Mouse (Mus musculus) urinary bladder, postnatal 0 days (tissue): Measurements from ENCODE around the gene Olfr284. TPM values are rescaled to one million over a fixed set of nuclear protein-coding genes. Genes with fewer than 3 reads are reported as not detected.

Source experiments
- polyA plus RNA-seq: library from polyadenylated mRNA; unstranded; fragments of >200 nt; fragmentation: Nextera tagmentation; extraction: Ambion mirVana; gene quantifications from 2 replicates; pipeline ENCODE4 v1.2.1, GENCODE M21; 2015

Gene Olfr284
- polyA plus RNA-seq = not detected in 2 replicates

DNA sequence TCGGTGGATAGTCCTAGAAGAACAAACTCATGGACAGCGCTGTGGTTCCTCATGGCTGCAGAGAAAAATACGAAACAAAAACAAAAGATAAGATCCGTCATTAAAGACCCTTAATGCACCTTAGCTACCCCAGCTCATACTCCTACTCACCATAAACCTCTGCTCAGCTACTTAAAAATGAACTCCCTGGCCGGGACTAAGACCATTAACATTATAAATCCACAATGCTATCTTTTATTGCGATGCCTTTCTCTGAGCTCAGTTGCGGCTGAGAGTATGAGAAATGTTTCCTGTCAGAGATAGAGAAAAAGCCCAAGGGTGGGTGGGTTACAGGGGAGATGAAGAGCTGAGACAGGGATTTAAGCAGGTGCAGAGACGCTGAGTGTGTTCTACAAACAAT is at the start of gene Olfr284:
Gene Olfr284, minus strand, starts transcription at position 101 of the 400 bp plus-strand sequence.

DNA sequence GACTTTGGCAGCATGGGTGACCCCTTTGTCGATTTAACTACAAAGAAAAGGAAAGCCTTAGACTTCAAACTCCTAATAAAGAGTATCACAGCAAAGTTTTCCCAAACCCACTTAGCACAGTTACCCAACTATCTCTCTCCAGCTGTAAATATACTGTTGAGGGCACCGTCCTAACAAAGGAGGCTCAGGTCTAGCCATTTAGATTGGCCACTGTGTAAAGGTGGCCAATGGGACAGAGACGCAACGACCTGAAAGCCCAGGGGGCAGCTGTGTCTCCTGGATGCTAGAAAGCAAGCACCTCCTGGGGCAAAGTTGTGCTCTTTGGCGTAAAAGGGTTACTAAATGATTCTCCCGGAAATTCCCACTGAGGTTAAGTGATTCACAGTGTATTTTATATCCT is 40.1 kb upstream of the Olfr284 start, which contains the start of gene Olfr283:
Gene Olfr283, minus strand, starts transcription at position 101 of the 400 bp plus-strand sequence.

DNA sequence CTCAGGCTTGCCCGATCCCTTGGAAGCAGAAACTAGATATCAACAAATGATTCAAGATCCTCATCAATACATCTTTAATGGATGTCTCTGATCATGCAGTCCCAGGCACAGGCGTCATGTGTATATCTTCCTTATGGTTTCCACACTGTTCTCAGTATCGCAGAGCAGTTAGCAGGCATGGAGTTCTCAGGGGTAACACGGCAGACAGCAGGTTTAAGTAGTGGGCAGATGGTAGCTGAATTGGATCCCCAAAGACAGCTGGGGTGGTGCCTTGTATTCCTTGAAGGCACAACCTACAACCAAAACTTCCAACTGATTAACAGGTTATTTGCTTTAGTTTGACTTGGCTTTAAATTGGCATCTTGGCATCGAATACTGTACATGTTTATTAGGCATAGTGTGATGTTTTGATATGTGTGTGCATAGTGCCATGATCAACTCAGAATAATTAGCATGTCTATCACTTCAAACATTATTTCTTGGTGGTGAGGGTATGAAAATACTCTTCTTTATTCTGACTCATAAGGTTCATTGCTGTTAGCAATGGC is 23.5 kb downstream of the Olfr284 start, which contains the start of gene Olfr285:
Gene Olfr285, minus strand, starts transcription at position 177 of the 548 bp plus-strand sequence.

DNA sequence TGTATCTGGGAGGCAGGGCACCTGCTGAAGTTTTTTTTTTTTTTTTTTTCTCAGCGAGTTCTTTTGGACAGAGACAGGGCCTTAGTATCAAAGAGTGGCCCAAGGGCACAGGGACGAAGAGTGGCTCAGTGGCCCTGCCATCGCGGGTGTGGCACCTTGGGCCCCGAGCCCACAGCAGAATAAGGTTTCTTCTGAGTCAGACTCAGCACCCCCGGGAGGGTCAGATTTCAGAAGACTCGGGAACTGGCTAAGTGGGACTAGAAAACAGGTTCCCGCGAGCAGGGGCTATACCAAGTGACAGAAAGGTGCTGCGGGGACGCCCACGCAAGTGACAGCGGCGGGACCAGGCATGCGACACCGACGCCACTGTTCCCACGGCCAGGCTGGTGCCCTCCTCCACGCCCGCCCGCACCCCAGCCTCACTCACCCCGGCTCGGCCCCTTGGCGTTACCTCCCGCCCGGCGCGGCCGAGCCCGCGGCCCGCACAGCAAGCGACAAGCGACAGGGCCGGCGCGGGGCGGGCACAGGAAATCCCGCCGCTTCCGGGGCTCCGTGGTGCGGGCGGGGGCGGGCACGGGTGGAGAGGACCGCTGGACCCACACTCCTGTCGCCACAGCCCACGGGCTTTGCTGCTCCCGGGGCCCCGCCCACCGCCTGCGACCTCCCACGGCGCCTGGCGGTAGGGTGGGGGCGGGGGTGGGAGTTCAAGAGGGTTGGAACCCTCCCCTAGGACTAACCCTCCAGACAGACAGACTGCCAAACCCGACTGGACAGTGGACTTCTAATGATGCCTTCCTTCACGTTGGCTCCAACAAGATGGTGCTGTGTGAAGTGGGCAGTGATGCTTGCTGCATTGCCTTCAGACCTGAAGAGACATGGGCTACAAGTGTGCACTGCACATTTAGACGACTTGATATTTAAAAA is 44.9 kb downstream of the Olfr284 start, which contains the start of gene Zfp641:
Gene Zfp641, minus strand, starts transcription at position 534 of the 924 bp plus-strand sequence.

Other genes with a start within 250 kb of the Olfr284 start
- 32.0 and 34.6 TPM in 2 replicates for gene Pfkm, start 248.4 kb downstream of the Olfr284 start, polyA plus RNA-seq
- 13.6 and 15.7 TPM in 2 replicates for gene Senp1, start 247.2 kb downstream of the Olfr284 start, polyA plus RNA-seq
- 55.6 and 56.9 TPM in 2 replicates for gene Asb8, start 175.4 kb downstream of the Olfr284 start, polyA plus RNA-seq
- gene Ccdc184, start 173.8 kb downstream of the Olfr284 start, polyA plus RNA-seq = 0.98 and 1.1 TPM in 2 replicates
- gene Olfr288, start 145.4 kb downstream of the Olfr284 start, polyA plus RNA-seq = not detected in 2 replicates
- gene Gm44579, start 120.0 kb downstream of the Olfr284 start, polyA plus RNA-seq = not detected in 2 replicates
- gene Olfr287, start 119.9 kb downstream of the Olfr284 start, polyA plus RNA-seq = not detected in 2 replicates
- gene Olfr286, start 106.5 kb downstream of the Olfr284 start, polyA plus RNA-seq = not detected in 2 replicates
- not detected in 2 replicates for gene H1fnt, start 83.7 kb downstream of the Olfr284 start, polyA plus RNA-seq
- 1.3 and 1.5 TPM in 2 replicates for gene Zfp641, start 44.8 kb downstream of the Olfr284 start, polyA plus RNA-seq
- gene Olfr285, start 23.6 kb downstream of the Olfr284 start, polyA plus RNA-seq = not detected in 2 replicates
- not detected in 2 replicates for gene Olfr283, start 40.0 kb upstream of the Olfr284 start, polyA plus RNA-seq
- not detected in 2 replicates for gene Olfr282, start 90.2 kb upstream of the Olfr284 start, polyA plus RNA-seq
- gene Olfr281, start 111.6 kb upstream of the Olfr284 start, polyA plus RNA-seq = not detected in 2 replicates
- not detected in 2 replicates for gene OR5BS1P, start 128.9 kb upstream of the Olfr284 start, polyA plus RNA-seq
- not detected in 2 replicates for gene Lalba, start 141.7 kb upstream of the Olfr284 start, polyA plus RNA-seq
- gene Olfr279, start 151.4 kb upstream of the Olfr284 start, polyA plus RNA-seq = not detected in 2 replicates
- gene Kansl2, start 193.3 kb upstream of the Olfr284 start, polyA plus RNA-seq = 47.3 and 47.6 TPM in 2 replicates
- 26.1 and 27.2 TPM in 2 replicates for gene Ccnt1, start 229.9 kb upstream of the Olfr284 start, polyA plus RNA-seq
- gene 4930415O20Rik, start 230.0 kb upstream of the Olfr284 start, polyA plus RNA-seq = not detected in 2 replicates